Mouse (Mus musculus): Measurements from ENCODE around the gene Lbh.

Lbh gene

DNA sequence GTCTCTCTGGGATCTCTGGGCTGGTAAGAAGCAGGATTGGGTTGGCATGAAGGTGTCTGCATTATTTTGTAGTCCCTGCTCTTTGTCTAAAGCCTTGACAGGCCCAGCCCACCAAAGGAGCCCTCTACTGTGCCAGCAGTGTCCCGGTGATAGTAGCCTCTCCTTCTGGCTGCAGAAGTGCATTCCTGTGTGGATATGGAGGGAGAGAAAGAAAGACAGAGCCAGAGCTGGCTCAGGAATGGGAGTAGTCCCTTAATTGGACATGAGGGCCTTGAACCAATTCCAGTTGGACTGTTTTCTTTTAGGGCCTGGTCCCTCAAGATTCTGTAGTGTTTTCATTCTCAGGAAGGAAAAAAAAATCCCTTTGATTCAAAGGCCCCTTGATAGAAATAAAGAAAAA is 6.4 kb upstream of the Lbh start:
- no peak for DNase-seq

DNA sequence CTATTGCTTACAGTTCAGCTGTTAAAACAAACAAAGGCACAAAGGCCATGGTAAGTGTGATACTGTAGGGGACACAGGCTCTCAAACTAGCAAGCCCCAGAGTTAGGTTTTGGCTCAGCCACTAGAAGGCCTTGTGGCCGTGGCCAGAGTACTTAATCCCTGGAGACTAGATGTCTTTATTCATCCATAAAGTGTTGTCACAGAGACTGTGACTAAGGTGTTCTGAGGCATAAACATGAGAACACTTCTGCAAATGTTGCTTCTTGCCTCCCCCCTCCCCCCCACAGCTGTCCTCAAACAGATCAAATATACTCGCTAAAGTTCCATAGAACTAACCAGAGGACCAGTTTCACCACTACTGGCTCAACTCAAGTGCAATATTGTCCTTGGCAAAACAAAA is 4.0 kb upstream of the Lbh start:
- DNase-seq = no peak

DNA sequence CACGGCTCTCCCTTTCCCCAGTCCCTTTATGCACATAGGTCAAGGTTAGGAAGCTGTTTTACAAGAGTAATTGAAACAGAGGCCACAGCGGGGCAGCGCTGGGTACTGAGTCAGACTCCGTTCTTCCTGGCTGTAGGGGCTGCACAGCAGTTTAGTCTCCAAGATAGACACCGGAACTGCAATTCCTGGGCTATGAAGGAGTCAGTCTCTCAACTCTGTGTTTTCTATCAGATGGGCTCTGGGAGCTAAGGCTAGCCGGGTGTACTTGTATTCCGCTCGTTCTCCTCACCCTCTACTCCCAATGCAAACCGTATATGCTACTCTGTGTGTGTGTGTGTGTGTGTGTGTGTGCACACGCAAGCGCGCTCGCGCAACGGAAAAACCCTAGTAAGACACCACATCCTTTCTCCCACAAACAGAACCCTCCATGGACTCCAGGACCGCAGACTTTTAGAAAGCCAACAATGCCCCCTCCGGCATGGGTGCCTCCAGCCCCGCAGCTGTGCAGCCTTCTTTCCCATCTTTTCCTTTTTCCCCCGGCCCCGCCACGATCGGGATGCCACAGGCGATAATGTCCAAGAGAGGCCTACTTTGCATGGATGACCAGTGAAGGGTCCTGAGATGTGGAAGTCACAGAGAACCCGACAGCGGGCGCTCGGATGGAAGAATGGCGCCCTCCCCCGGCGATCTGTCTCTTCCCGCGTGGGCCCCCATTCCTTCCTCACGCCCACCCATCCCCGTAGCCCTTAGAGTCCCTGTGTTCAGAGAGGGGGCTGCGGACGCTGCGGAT is 669 bp upstream of the Lbh start:
- DNase-seq = no peak

DNA sequence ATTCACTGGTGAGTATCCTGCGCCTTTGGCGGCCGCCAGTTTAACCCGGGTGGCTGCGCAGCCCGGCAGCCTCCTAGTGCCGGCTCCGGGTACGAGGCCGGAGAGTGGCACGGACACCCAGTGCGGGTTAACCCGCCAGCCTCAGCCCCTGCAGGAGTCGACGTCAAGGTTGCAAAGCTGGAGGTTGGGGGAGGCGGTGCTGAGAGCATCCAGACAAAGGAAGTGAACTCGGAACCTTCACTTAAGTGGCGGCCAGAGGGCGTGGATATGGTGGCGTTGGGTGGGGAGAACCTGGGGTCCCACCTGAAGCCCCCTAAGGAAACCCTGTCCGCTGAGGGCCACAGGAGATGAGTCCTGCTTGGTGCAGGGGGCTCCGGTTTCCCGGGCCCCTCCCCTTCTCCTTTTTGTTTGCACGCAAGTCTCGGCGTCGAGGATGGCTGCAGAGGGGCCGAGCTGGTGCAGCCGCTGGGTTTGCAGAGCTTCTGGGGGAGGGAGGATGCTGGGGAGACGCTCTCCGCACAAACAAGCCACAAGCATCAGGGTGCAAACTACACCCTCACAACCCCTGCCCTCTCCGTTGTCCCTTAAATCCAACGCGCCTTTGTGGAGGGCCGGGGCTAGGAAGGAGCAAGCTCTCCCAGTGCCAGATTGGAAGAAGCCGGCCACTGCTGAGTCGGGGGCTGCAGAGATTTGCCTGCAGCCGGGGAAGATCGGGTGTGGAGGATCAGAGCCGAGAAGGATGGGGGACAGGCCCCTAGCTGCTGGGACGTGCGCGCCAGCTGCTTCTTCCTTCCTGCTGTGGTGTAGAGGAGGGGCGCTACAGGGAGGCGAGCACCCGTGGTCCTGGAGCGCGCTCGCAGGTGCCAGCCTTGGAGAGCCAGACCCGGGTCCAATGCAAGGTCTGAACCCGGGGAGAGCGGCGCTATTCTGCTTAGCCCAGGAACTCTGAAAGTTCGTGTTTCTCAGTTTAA is 751 bp downstream of the Lbh start:
- peak; percentile 54 for DNase-seq

DNA sequence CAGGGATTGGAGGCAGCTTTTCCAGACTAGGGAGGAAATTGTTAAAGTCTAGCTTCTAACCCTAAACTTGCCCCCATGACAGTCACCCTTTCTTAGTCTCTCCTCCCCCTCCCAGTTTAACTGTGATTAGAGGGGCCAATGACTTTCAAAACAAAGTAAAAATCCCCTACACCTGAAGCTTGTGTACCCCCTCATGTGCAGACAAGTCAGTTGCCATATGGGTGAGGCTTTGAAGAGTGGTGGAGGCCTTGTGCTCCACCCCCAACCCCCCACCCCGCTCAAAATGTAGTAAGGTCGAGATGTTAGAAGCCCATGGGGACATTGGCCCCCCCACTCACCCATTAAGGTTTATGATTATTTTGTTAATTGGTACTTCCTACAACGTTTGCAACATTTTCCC is 1.5 kb downstream of the Lbh start:
- no peak for DNase-seq

DNA sequence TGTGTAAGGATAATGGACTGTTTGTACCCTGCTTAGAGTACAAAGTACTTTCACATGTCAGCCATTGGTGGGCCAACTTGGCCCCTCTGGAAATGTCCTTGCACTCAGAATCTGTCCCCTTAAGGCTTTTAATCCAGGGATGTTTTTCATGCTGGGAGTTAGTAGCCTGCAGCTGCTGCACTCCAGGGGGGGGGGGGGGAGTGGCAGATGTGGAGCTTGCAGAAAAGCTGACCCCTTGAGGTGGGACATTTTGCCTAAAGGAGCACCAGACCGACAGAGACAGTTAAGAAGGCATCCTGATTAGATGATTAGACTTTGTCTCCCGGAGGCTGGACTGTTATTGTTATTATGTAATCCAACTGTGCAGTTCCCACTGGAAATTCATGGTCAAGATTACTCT is 2.3 kb downstream of the Lbh start:
- DNase-seq = no peak

DNA sequence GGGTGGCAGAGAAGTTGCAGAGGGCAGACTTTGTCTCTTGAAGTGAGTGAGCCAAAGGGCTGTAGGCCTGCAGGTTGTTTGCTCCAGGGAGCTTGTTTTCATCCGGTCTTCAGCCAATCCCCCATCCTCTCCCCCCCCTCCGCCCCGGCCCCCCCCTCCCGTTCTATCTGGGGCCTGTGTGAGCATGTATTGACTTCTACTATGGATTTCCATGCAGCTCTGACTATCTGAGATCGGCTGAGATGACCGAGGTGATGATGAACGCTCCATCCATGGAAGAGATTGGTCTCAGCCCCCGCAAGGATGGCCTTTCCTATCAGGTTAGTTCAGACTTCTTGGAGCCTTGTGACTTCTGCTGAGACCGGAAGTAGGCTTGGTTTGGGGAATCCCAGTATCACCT is 2.9 kb downstream of the Lbh start:
- DNase-seq = no peak

DNA sequence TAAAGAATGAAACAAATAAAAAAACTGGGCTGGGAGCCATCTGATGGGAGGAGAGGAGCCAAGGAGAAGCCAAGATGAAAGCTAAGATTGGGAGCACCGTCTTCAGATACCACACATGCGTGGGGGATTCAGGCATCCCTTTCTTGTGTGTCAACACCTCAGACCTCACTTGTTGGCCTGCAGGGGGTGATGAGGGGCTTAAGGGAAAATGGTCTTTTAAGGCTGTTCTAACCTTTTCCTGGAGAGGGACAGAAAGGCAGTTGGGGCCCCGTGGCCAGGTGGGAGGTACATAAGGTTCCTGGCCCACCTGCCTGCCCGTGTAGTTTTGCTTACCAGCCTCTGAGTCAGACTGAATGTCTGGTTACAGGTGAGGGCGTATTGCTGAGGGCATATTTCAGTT is 4.1 kb downstream of the Lbh start:
- no peak for DNase-seq

DNA sequence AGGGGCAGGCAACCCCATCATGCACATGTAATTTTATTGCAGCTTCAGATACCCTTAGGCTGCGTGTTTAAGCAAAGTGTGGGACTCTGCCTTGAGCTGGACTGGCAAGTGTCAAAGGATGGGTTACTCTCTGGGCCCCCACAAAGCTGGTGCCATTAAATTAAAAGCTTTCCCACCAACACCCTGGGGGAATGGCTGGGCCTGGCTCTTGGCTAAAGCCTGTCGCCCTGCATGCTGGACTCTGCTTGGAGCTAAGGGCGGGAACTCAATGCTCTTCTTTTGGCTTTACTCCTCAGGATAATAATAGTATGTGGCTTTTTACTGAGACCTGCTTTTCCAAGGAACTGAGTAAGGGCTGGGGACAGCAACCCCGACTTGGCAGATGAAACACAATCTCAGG is 5.2 kb downstream of the Lbh start:
- DNase-seq = no peak

DNA sequence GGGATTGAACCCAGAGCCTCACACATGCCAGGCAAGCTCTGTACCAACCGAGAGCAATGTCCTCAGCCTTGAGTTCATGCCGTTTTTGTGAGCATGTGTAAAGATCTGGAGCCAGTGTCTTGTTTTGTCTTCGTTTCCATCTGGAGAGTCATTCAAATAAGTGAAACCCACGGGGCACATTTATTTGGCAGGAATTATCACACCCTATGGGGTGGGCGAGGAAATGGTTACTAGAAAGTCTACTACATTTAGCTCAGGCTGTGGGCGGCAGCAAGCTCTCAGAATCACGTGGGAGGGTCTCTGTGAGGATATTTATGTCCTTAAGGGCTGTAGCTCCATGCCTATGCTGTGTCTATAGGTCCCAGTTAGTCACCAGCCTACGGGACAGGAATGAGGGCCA is 6.2 kb downstream of the Lbh start:
- no peak for DNase-seq

DNA sequence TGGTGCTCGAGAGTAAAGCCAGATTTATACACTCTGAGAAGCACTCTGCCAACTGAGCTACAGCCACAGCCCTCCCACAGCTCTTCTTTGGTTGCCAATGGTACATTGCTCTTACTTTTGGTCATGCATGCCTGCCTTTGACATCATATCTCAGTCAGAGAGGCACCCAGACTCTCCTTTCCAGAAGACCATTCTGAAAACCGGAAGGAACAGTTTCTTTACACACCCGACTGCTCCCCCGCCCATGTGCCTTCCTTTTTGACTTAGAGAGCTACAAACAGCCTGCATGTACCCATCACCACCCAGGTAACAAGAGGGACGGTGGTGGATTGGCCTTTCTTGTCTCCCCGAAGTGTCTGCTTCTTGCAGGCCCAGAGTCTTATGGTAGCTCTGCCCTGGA is 7.0 kb downstream of the Lbh start:
- DNase-seq = no peak

DNA sequence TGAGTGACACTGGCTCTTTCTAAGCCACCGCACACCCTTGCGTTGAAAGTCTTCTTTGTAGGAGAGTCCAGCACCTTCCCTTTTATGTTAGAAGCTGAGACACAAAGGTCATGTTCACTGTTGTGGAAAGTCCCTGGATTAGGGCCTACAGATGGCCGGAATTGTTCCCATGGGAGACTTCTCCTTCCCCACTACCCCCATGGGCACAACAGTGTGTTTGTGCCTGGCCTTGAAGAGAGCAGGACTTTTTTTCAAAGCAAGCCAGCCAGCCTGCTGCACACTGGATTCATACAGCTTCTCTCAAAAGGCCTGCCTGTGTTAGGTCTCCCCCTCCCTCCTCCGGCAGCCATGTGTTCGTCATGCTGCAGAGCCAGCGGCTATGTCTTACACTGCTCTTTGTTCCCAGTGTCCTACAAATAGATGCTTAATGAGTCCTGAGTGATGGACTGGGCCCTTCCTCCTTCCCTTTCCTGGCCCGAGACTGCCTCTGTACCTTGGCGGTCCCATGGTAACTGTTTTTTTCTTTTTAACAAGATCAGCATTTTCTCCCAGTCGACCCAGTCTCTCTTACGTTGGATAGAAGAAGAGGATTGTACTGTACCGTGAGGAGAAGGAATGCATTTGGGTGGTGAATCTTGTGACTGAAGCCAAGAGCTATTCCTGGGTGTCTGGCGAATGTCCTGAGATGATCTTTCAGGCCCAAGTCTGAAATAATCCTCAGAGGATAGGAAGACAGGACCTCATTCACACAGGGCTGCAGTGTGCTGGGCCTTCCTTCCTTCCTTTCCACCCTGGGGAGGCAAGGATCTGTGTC is 7.9 kb downstream of the Lbh start:
- DNase-seq = peak; percentile 49

DNA sequence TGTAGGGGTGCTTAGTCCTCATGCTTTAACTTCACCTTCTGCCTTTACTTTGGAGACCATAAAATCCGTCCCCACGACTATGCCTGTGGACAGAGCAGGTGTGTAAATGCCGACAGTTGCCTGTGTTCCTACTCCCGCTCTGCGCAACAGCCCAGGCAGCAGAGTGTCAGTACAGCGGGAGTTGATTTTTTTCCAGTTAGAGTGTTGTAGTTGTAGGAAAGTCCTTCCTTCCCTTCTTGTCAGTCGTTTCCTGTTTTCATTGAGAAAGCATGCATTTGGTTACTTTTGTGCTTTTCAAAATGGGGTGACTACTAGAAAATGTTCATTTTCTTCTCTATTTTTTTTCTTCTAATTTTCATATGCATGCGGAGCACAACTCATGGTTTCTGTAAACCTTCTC is 8.9 kb downstream of the Lbh start:
- DNase-seq = no peak

DNA sequence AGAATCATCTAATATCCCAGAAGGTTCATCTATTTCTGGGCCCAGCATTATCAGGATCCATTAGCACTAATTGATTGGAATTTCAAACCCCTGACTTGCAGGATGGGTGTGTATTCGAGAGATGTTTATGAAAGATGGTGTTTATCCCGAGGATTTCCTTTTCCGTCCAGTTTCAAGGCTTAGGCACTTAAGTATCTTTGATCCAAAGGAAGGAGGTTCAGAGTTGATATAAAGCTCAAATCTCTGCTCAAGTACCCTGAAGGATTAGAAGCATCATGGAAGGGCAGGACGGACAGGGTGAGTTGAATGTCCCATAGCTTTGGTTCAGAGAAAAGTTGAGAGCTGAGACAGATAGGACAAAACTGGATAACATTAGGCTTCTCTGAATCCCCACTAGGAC is 15.0 kb downstream of the Lbh start:
- no peak for DNase-seq

DNA sequence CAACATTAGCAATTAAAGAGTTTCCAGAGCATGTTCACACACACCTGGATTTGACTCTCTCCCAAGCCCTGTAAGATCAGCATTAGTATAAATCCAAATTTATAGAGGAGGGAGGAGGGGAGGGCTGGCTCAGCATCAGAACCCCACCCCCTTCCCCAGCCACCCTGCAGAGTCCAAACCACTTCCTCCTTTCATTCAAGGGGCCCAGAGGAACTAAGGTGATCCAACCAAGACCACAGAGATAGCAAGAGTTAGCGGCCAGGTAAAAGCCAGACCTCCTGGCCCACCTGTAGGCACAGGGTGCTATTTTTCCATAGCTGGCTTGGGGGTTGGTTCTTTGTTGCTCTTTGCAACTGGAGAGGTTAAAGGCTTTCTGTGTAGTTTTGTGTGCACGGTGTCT is 16.0 kb downstream of the Lbh start:
- no peak for DNase-seq

DNA sequence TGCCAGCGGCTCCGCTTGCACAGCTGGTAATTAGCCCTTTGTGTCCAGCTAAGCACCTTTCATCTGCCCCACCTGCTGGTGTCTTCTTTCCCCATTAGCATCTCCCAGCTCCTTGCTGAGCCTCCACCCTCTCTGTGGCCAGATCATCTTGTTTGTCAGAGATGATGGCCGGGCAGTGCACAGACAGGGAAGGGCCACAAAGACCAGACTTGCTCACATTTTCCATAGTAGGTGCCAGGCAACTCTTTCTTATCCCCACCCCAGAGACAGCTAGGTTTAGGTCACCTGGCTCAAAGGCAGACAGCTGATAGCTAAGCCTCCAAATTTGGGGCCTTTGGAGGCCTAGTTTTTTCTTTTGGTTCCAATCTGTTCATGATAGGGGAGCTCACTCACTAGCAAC is 16.5 kb downstream of the Lbh start:
- no peak for DNase-seq

DNA sequence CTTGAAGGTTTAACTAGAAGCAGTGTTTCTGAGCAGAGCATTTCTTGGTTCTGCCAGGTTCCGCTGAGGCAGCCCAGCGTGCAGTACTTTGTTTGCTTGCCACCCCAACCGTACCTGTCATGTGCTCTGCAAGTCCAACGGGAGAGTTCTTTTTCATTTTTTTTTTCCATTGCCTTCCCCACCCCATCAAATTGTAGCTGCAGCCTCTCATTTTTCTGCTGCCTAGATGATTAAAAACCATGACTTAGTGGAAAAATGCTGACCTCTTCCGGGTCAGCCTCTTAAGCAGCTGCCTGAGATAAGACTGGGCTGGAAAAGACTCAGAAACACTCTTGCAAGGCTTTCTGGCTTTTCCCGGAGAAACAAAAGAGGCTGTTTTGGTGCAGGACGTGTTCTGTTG is 17.8 kb downstream of the Lbh start:
- no peak for DNase-seq

DNA sequence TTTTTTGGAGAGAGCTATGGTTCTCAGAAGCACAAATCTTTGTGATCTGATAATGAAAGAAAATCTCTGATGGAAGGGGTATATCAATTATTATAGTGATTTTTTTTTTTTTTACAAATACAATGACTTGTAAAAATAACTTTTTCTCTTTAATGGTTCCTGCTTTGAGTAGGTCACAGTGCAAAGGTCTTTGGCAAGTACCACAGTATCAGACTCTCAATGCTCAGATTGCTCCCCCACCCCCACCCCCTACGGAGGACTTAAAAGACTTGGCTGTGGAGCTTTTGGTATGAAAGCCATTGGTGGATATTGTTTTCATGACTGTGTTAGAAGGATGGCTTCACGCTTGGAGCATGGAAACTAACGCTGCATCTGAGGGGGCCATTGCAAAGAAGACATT is 18.2 kb downstream of the Lbh start:
- DNase-seq = no peak

DNA sequence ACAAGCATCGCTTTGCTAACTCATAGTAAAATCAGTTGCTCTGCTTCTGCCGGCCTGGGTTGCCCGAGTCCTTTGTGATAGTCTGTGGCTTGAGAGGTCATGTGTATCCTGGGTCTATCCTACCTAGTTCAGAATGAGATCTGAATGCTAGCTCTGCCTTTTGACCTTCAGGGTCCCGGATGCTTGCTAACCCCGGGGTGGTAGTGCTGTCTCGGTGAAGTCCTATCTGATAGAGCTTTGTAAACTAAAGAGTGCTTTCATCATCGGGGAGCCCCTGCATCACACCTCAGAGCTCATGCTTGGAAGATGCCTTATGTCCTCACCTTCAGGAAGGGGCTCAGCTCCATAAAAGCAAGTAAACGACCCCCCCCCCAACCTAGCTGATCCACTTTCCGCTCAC is 19.1 kb downstream of the Lbh start:
- no peak for DNase-seq

DNA sequence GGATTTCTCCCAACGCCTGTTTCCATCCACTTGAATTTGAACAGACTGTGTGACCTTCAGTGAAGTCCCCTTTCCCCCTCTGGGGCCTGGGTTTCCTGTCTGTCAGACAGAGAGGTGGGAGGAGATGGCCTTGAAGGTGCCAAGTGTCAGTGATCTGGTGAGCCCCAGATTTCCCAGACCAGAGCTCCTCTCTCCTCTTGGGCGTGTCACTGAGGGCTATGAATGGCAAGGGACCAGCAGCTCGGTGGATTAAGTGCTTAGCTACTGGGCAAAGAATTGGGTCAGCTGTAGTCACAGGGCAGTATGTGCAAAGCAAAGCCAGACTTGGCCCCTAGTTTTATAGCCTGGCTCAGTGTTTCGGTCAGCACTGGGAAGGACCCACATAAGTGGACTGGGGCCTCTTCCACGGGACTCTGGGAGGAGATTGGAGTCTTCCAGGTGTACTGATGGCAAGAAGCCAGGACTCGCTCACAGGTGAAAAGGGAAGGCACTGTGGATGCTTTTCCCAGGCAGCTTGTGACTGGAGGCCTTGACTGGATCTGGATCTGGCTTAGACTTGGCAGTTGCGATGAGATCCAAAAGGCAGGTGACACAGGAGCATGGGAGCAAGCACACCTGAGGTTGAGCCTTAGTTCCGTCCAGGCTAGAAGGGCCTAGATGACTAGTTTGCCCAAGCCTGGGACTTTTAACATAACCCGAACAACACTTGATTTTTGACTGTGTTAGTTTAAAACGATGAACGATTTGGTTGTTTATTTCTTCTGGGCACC is 20.1 kb downstream of the Lbh start:
- no peak for DNase-seq

DNA sequence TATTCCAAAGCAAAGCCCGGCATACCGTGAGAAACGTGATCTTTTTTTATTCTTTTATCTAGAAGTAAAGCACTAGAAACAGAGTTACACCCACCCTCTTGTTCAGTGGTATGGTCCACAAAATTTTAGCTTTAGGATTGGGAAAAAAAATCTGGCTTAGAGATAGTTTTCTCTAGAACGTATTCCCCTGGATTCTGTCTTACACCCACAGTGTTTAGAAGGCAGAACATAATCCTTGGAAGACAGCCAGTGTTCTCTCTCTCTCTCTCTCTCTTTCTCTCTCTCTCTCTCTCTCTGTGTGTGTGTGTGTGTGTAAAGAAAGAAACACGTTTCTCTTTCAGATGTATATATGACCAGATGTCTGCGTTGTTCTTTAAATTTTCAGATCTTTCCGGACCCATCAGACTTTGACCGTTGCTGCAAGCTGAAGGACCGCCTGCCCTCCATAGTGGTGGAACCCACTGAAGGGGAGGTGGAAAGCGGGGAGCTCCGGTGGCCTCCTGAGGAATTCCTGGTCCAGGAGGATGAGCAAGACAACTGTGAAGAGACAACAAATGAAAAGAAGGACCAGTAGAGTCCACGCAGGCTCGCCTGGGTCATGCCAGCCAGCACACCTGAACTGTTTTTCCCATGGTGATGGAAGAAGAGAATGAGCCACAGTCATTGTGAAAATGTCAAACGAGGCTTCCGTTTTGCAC is 20.9 kb downstream of the Lbh start:
- no peak for DNase-seq

DNA sequence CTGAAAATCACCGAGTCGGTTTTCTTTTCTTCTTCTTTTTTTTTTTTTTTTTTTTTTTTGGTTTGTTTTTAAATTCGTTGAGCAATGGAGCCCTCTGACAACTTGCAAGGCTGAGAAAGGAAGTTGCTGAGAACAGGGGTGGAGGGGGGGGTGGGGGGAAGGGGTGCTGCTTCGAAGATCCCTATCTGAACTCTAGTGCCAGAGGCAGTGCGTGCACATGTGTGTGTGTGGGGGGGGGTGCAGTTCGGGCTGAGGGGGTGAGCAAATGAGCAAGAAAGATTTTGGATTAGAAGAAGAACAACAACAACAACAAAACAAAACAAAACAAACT is 21.4 kb downstream of the Lbh start:
- no peak for DNase-seq
